Mouse (Mus musculus) mouse embryonic stem cell (cell line): ENCODE data around the gene Ctbs.
"Not testable (repeated sequence)": the region's sequence is repeated elsewhere in the genome, so short reads cannot be mapped to it uniquely, and the experiment has no call there.

Experiments used
- in situ Hi-C, 2 experiments: fragments of 300-500 bp; cut with MboI; formaldehyde crosslinking; loops; 1 replicate in 1 of 2; 3 replicates in 1 of 2; pipeline ENCODE4 v1.14.3; 2019 to 2020; ENCODE audit warnings: low sequenced_read_pairs in 2 of 2, low pct_unique_long_range_greater_than_20kb in 1 of 2, mixed read lengths in 1 of 2; ENCODE audit not compliant: unreplicated experiment in 1 of 2

Ctbs gene

DNA sequence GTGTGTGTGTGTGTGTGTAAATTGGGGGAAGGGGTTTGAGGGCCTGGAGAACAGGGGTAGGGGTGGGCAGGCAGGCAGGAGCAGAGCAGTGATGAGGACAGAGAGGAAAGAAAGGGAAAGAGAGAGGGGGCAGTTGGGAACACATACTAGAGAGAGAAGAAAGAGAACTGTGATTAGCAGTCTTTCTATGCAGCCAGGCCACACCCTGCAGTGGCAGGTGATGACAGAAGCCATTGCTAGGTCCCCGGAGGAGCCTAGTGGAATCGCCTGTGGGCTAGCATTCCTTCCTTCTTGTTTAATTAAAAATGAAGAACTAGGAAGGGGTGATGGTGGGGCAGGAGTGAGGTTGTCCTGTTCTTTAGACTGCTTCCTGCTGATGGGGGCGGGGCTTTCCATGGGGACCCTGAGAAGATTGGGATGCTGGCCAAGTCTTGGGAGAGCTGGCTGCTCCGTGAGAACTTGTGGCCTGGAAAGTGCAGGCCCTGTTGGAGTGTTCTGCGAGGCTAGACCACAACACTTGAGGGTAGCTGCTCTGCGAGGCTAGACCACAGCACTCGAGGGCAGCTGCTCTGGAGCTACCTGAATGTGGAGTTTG is 25.2 kb upstream of the Ctbs start:
- in situ Hi-C loops: no loop called here

DNA sequence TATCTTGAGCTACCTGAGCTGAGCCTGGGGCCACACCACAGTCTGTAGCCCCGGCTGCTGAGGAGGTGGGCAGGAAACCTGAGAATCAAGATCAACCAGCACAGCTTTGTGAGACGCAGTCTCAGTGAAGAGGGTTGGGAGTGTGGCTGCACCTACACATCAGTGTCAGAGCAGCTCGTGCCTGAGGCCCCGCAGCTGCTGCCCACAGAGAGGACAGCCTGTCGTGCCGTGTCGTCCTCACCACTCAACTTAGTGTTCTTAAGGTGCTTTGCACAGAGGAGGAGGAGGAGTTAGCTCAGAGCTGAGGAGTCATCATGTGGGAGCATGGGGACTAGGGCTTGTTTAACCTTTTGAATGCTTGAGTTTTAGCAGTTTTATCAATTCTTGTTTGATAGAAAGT is 23.7 kb upstream of the Ctbs start:
- in situ Hi-C loops: no loop called here

DNA sequence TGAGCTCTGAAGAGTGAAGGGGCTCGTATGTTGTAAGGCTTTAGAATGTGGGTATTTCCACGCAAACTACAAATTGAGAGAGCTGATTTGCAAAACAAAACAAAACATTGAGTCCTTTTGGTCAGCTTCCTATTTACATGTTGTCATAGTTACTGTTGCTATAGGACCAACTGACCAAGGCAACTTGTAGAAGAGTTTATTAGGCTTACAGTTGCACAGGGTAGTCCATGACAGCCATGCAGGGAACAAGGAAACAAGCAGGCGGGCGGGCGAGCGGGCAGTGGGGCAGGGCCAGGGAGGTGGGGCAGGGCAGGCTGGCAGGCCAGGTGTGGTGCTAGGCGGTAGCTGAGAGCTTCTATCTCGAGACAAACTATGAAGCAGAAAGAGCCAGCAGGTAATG is 23.1 kb upstream of the Ctbs start:
- in situ Hi-C loops: no loop called here

DNA sequence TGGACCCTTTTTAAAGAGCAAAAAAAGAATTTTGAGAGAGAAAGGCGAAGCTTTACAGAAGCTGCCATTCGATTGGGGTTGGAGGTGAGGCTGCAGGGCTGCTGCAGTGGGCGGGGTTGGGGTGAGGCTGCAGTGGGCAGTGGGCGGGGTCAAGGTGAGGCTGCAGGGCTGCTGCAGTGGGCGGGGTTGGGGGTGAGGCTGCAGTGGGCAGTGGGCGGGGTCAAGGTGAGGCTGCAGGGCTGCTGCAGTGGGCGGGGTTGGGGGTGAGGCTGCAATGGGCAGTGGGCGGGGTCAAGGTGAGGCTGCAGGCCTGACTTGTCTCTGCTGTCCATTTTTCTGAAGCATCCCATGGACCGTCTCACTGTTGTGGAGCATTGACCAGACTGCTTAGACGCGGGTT is 16.5 kb upstream of the Ctbs start:
- in situ Hi-C loops: not testable (repeated sequence)

DNA sequence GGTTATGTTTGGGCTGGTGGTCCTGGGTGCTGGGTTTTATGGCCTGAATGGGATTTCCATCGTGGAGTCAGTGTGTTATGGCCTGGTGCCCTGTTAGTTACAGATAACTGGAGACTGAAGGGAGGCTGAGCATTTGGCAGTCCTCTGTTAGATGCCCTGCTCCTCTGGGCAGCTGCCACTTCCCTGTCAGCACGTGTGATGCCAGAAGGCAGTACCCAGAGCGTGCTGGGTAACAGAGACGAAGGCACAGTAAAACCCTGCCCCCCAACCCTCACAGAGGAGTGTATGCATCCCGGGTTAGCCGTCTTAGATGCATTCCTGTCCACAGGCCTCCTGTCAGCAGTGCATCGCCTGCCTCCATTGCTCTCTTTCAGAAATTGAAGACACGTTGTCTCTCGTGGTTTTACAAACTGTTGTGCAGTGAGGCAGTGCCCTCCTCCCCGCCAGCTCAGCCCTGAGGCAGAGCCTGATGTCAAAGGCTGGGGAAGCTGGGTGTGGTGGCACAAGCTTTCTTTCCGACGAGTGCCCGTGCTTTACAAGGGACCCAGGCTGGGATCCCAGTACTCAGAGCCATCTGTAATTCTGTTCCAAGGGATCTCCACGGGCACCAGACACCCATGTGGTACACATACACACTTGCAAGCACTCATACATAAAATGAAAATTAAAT is 15.8 kb upstream of the Ctbs start:
- in situ Hi-C loops: no loop called here

DNA sequence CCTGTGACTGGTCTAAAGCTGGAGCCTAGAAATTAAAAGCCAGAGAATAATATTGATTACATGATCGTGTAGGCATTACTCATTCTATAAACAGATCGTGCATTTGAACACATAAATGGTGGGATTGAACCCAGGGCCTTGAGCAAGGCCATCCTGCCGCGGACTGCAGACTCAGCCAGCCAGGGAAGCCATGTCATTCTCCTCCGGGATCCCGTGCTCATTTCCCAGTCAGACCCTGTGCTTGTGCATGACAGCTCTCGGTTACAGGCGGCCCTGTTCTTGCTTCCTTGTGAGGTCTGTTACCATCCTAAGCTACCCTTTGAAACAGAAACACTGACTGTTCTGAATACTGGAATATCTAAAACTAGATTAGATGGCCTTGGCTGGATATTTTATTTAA is 14.9 kb upstream of the Ctbs start:
- in situ Hi-C loops: no loop called here

DNA sequence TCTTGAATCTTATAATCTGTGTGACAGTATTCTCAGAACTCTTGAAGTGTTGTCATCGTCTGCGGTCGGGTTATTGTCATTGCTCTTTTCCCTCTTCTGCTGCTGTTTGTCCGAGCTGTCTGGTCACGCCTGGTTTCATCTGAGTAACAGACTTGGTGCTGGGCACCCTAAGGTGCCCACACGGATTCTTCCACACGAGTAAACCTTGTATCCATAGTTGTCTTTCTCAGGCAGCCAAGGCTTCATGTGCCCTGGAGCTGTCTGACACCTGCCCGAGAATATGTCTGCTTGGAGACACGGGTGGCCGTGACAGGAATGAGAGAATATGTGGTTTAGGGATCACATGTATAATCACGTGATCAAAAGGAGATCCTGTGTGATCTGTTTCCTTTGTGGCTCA is 14.1 kb upstream of the Ctbs start:
- in situ Hi-C loops: no loop called here

DNA sequence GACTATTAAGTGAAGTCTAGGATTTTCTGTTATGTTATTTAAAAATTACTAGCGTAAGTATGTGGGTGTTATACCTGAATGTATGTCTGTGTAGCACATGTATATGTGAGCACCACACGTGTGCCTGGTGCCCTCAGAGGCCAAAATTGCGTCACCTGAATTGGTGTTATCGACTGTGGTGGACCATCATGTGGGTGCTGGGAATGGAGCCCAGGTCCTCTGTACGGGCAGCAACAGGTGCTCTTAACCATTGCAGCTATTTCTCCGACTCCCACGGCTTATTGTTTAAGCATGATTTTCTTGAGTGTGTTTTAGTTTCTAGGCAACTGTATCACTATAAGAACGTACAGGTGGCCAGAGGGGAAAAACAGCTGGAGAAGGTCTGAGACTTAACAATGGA is 13.5 kb upstream of the Ctbs start:
- in situ Hi-C loops: no loop called here

DNA sequence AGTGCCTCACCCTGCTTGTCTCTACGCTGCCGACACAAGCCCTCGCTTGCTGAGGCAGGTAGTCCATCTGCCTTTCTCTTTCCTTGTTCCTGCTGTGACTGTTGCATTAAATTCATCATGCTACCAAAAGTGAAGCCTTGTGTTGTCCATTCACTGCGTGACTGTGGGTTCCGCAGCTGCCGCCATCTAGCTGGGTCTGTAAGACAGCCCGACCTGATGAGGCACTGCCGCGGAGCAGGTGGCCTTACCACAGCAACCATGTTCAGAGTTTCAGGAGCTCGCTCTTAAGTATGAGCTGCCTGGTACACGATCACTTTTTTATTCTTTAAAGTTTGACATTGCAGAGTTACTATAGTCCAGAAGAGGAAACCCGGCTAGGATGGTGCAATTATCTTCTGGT is 9.6 kb upstream of the Ctbs start:
- in situ Hi-C loops: no loop called here

DNA sequence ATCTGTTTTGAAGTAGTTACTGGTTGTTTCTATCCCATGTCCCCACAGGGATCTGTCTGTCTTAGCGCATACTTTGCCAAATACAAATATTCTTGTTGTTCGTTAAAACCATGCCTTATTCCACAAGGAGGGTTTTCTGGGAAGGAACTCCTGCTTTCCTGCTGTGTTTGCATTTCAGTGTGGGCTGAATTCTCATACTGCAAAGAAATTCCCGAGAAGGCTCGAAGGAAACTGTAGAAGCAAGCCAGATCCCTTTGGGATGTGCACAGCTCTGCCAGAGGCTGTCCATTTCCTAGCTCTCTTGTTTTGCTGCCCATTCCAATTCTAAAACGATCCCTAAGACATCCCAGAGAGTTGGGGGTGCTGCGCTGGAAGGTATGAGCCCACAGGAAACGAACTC is 9.2 kb upstream of the Ctbs start:
- in situ Hi-C loops: no loop called here

DNA sequence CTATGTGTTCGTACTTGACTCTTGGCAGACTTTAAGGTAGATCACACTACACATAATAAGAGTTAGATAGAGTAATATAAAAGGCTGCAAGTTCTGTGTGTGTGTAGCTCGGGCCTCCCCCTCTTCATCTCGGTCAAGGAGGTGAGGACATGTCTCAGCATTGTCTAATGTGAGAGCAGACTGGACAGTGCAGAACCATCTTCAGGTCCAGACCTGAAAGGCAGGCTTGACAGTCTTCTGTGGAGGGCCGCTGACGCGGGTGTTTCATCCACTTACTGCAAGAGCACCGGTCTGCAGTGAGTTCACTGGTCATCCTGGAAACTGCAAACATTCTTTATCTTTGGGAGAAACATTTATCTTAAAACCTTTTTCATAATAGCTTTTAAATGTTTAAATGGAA is 7.1 kb upstream of the Ctbs start:
- in situ Hi-C loops: no loop called here

DNA sequence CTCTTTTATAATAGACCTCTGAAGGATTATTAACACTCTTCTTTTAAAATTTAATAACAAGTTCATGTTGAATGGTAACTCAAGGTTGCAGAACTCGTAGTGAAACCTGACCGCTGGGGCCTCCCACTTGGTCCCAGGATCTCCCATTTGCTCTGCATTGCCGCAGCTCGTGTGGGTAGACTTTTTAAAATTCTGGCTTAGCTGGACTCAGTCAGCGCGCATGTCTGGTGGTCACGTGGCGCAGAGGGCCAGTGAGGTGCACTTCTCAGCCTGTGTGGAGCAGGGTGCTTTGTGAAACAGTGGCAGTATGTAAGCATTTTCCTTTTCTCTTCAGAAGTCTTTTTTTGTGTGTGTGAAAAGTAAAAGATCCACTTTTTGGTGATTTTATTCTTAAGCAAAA is 6.7 kb upstream of the Ctbs start:
- in situ Hi-C loops: no loop called here

DNA sequence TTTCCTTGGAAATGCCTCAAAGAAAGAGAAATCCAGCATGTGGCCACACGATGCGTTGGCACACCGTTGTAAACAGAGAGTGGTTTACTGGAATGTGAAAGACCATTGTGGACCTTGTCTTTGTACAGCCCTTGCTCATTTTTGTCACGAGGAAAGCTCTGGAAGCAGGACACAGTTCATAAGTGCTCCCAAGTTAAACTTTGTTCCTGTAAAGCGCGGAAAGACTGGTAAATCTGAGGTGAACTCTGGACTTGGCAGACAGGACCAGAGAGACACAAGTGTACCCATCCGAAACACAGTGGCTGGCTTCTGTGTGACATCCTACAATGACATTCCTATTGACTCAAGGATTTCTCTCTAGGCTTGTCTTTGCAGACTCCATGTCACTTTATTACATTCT is 6.2 kb upstream of the Ctbs start:
- in situ Hi-C loops: no loop called here

DNA sequence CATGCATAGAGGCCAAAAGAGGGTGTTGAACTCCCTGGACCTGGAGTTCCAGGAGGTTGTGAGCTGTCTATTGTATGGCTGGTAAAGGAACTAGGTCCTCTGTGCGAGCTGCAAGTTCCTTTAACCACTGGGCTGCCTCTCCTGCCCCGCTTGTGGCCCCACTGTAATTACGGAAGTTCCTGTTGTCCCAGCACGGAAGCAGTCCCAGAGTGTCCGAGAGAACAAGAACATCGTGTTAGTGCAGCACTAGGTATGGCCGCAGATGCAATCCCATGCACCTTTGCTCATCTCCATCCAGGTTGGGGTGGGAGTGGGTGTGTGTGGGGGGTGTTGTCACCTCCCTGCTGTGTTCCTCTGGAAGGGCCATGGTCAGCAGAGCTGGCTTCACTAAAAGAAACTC is 4.7 kb upstream of the Ctbs start:
- in situ Hi-C loops: no loop called here

DNA sequence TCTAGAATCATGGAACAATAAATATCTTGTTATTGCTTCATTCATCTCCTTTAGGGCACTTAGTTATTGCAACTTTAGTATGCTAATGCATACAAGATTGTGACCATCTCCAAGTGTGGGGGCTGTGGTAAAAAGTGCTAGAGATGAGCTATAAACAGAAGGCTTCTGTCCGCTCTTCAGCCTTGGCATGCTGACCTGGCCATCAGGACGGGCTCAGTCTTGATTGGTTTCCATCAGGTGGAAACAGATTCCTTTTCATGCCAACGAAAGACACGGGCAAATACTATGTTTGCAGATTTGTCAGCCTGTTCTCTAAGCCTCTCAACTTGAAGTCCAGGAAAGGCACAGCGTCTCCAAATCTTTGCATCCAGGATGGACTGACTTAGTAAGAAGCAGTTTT is 2.4 kb upstream of the Ctbs start:
- in situ Hi-C loops: no loop called here

DNA sequence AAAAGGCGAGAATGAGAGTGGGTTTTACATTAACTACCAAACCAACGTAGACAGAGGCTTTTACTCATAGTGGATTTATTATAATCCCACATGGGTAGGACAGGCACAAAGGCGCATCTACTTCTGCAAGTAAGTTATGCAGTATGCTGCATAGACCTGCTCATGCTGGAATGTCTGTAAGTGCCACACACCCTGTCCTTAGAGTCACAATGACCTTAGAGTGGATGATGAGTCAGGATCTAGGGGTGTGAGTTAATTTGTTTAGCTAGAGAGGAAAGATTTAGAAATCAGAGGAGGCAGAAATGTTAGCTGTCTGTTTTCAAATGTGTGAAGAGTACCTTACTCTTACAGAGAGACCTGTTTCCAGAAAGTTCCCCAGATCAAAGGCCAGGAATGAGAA is 2.0 kb upstream of the Ctbs start:
- in situ Hi-C loops: no loop called here

DNA sequence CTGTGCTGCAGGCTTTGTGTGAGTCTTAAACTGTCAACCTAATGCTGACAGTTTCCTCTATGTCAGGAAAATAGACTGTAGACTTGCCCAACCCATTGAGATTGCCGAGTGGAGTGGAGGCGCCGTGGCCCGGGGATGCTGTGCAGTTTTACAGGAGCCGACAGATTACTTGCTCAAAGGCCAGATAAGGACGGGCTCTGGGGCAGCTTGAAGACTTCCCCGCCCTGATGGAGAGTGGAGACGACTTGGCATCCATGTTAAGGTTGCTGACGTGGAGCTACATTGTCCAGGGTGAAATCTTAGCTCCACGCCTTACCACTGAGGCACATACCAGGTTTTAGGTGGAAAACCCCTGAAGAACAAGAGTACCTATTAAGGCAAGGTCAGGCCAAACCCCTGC is 1.2 kb upstream of the Ctbs start:
- in situ Hi-C loops: no loop called here

DNA sequence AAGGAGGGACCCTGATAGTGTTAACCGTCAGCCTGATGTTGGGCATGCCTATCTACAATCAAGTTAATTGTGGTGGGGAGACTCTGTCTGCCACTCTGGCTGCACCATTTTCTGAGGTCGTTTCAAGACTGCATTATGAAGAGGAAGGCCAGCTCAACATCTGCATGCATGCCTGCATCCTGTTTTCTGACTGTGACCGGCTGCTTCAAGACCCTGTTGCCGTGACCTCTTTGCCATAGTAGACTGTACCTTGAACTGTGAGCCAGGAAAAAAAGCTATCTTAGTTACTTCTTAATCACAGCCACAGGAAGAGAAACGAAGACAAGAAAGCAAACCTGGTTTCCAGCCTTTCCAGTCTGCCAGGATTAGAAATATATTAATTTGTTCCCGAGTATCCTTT is 626 bp upstream of the Ctbs start:
- in situ Hi-C loops: no loop called here

DNA sequence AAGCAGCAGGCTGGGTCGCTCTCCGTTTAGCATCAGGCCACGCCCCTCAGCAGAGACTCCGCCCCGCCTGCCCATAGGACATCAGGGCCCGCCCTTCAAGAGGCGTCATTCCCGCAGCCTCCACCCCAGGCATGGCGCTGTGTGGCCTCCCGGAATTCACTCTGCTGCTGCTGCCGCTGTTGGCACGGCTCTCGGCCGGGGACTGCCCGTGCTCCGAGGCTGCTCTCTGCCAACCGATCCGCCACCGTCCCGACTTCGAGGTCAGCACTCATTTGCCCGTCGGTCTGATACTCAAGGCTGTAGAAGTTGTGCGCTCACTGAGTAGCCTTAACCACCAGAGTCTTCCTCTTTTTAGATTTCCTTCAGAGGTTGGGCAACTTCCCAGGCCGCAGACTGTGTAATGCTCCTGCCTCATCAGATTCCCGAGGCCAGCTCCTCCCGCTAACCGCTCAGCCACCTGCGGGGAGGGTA is 811 bp downstream of the Ctbs start:
- in situ Hi-C loops: no loop called here

DNA sequence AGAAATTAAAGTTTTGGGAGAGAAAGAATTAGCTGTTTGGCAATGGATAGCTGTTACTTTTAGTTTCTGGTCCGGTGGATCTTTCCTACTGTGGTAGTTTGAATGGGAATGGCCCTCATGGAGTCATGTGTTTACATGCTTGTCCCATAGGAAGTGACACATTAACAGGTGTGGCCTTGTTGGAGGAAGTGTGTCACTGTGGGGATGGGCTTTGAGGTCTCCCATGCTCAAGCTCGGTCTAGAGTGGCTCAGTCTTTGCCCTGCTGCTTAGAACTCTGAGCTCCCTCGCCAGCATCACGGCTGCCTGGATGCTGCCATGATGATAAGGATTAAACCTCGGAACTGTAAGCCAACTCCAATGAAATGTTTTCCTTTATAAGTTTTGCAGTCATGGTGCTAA is 1.8 kb downstream of the Ctbs start:
- in situ Hi-C loops: no loop called here

DNA sequence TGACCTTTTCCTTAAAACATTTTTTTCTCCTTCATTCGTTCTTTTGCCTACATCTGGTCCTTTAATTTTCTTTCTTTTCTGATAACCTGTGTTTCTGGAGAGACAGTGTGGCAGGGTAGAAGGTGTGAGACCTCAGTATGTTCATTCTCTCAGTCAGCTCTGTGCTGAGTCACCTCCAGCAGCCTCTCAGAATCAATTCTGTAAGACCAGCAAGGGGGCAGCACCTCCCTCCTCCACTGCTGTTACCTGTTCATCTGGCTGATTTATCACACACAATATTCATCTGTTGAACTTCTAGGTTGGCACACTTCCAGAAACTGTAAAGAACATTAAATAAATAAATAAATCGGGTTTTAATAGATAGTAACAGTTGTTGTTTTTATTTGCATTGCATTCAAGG is 13.3 kb downstream of the Ctbs start:
- in situ Hi-C loops: no loop called here
